Mouse (Mus musculus) right cerebral cortex, postnatal 10 days (tissue): Measurements from ENCODE around the gene Epb41l4b.
A peak's percentile ranks its signal among the peaks of the same experiment; 100 is the strongest.

Experiments
- DNase-seq, 2 experiments: peaks; one replicate each; pipeline ENCODE4 v3.0.0; 2021; ENCODE audit warnings: low spot score in 2 of 2

The Epb41l4b gene

DNA sequence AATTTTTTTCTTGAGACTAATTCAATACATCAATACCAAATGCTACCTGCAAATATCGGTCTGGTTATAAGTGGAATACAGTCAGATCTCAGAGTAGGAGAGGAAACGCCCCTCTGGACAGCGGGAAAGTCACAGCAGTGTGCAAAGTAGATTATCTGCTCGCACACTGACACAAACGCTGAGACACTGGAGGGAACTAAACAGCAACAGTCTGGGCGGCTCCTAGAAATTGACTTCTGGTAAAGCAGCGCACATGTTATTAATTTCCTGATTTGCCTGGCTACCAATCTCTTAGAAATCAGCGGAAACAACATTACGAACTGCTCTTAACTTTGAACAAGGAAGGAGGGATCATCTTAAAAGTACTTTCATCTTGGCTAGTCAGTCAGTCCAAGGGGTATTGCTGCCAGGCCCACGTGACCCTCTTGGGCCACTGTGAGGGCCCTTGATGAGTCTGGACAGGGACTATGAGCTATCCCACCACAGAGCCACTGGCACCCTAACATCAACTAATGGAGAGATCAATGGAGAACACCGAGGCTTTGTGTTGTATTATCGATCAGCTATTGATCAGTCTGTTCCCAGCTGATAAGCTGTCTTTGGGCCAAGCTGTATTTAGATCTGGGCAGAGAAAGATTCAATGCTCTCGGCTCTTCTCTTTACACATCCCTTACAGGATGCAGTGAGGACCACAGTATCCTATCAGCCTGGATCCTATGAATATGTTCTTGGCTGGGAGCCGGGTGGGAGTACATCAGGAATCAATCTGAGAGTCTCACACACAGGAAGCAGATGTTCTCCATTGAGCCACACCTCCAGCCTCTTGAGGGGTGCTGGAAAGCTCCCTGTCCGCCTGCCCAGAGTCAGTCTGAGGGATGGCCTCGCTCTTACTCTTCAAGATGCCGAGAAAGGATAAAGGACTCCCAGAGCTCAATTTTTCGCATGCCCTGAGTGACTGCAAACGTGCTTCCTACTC lies 28.3 kb downstream of the Epb41l4b start:
- no peak for DNase-seq

GRCm38 (mm10) chr4:57113472-57114216 lies 29.6 kb downstream of the Epb41l4b start:
- DNase-seq: no peak

- DNase-seq: no peak
Observed at GRCm38 (mm10) chr4:57111992-57112540, 31.2 kb downstream of the Epb41l4b start.

- DNase-seq: no peak
Observed at GRCm38 (mm10) chr4:57111411-57111810, 31.8 kb downstream of the Epb41l4b start.

GRCm38 (mm10) chr4:57109543-57109942 lies 33.7 kb downstream of the Epb41l4b start:
- DNase-seq: no peak

GRCm38 (mm10) chr4:57105339-57105738 lies 37.9 kb downstream of the Epb41l4b start:
- DNase-seq: no peak

DNA sequence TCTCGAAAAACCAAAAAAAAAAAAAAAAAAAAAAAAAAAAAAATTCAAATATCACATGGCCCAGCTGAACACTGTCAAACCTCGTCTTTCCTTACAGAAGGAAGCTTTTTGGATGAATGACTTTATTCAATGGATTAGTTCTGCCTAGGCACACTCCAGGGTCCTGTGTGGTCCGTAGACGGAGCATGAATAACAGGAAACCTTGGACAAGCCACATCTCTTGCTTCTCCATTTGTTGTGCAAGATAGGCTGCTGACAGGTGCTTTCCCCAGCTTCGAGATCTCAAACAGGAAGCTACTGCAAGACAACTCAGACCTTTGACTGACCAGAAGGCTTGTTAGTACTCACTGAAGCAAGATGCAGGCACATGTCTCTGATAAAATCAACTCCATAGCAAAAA lies 39.4 kb downstream of the Epb41l4b start:
- DNase-seq: no peak

GRCm38 (mm10) chr4:57101095-57101494 lies 42.1 kb downstream of the Epb41l4b start:
- DNase-seq: no peak

DNA sequence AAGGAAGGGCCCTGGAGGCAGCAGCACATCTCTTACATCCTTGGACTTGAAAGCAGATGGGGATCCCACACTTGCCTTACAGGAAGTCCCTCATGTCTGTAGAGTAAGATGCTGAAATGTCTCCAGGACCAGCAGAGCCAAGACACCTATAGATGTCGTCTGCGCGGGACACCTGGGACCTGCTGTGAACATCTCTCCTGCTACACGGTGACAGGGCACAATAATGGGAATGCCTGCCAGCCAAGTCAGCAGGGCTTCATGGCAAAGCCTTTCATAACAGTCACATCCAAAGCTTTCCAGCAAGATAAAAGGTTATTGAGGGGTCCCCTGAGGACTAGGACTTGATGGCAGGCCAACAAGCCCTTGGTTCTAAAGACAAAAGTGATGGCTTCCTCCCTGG lies 45.8 kb downstream of the Epb41l4b start:
- DNase-seq: no peak

DNA sequence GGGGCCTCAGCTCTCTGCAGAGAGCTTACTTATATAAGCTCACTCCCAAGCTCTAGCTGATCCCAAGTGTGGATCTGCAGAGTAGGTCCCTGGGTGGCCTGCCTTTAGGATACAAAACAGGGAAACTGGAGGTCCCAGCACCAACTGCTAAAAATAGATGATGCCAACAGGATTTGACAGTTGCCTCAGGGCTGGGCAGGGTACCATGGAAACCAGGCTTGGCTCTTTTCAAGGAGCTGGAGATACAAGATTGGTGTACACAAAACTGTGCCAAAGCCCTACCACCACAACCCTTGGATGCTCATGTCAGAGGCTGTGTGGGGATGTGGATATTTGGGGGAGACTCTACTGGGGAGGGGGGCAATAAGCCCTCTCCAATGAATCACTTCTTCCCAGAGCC lies 47.7 kb downstream of the Epb41l4b start:
- DNase-seq: peak; percentile 48 to 62

GRCm38 (mm10) chr4:57091363-57091762 lies 51.9 kb downstream of the Epb41l4b start:
- DNase-seq: no peak

- DNase-seq: no peak
Observed at GRCm38 (mm10) chr4:57088301-57088700, 54.9 kb downstream of the Epb41l4b start.

DNA sequence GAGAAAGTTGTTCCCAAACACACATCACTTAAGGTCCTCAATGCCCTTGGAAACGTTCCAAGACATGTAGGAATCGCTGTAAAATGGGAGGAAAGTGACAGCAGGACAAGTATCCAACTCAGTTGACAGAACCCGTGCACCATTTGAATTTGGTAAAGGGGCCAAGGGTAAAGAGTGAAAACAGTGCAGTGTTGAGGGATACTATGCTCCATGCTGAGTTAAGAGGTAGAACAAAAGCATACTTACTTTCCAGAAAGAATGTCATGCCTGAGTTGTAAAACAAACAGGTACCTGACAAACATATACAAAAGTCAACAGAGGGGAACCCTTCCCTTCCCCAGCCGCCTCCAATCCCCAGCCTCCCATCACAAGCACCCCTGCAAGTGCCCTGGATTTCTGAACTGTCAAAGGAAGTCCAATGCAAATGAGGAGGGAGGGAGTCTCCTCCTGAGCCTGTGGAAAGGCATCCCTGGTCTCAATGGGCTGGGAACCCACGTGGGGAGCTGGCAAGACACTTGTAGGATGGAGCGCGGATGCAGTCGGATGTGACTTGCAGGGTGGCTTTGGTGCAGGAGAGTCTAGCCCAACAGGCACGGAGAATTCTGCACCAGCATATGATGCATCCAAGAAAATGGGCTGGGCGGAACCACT lies 57.4 kb downstream of the Epb41l4b start:
- no peak for DNase-seq

GRCm38 (mm10) chr4:57083653-57084052 lies 59.6 kb downstream of the Epb41l4b start:
- no peak for DNase-seq

GRCm38 (mm10) chr4:57082775-57083428 lies 60.3 kb downstream of the Epb41l4b start:
- DNase-seq: no peak

GRCm38 (mm10) chr4:57081463-57081862 lies 61.8 kb downstream of the Epb41l4b start:
- DNase-seq: no peak

GRCm38 (mm10) chr4:57073843-57074242 lies 69.4 kb downstream of the Epb41l4b start:
- DNase-seq: no peak

GRCm38 (mm10) chr4:57073174-57073573 lies 70.1 kb downstream of the Epb41l4b start:
- DNase-seq: no peak

DNA sequence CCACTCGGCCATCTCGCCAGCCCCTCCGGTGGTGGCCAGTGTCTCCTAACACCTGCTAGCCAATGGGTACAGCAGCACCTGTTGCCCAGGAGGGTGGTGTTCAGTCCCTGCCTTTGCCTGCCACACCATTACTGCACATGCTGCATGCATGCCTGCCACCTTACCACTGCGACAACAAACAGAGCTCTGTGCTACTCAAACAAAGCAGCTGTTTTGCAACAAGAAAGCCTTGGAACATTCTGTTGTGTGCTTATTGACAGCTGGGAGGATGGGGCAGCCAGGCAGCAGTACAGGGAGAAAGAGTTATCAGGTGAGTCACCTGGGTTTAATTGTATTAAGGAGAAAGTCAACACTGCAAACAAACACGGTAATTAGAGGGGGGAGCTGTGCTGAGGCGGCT lies 72.6 kb downstream of the Epb41l4b start:
- no peak for DNase-seq

DNA sequence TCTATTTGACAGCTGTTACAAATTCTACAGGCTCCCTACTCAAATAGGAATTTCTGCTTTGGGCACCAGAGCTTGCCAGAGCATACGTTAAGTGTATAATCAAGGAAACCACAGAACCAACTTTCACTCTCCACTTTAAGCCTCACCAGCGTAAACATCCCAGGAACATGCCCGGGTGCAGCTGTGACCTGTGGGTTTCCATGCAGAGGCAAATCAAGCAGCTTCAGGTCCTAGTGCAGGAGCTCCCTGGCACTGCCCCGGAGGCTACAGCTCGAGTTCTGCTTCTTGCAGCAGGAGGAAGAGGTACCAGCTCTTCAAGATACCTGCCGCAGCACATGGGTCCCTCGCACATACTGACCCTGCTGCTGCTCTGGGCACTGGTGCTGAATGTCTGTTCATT lies 74.8 kb downstream of the Epb41l4b start:
- no peak for DNase-seq

DNA sequence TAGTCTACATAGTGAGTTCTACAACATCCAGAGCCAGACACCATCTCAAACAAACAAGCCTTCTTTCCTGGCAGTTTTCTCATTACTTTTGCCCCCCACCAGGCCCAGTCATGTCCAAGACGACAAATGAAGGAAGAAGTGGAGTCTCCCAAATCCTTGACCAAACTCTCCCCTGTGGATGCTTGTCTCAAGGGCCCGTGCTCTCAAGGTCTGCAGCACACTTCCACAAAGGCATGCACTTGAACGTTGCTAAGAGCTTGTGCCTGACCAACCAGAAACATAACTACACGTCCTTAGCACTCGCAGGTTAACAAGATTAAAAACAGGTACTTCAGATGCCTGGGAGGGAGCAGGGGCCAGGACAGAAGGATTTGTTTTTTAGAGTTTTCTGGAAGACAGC lies 75.4 kb downstream of the Epb41l4b start:
- DNase-seq: no peak
